Mouse (Mus musculus): Measurements from ENCODE around the gene Csrp1. TPM values are rescaled to one million over a fixed set of nuclear protein-coding genes. Genes with fewer than 3 reads are reported as not detected.

Csrp1 gene
- polyA plus RNA-seq, 1 experiment, result 390 TPM

DNA sequence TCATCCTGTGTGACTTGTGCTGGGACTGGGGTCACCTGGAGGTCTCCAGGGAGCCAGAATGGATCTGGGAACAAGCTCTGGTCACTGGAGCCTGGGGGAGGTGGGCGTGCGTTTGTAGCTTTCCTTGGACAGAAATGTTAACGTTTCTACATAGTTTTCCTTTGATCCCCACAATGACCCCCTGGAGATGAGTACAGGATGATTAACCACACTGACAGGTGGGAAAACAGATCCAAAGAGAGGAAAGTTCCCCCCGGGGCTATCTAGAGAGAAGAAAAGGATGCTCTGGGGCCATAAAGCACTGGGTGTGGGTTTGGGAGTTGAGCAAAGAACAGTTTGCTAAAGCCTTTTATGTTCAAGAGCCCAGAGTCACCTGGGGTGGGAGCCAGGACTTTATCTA lies 60.8 kb downstream of the Csrp1 start:
- DNase-seq, result no peak
- H3K27me3 ChIP-seq (ENCODE audit: control insufficient read depth, insufficient read depth, low read length), result no peaks in the 10 kb centered on the region
- H3K36me3 ChIP-seq (ENCODE audit: control insufficient read depth, insufficient read depth, low read length), result no peaks in the 10 kb centered on the region
- 86% methylated on average over 4 of the region's 4 CpGs for WGBS
- H3K4me3 ChIP-seq (ENCODE audit: control insufficient read depth, insufficient read depth, low read length), result no peak overlapping the region
- H3K4me1 ChIP-seq (replicated peaks; ENCODE audit: control insufficient read depth, insufficient read depth, low read length), result peaks cover 8% of the 10 kb centered on the region
- H3K27ac ChIP-seq (ENCODE audit: control insufficient read depth, insufficient read depth, low read length), result no peak overlapping the region
- TF ChIP-seq POLR2A (IDR thresholded peaks at IDR 0.05; ENCODE audit: control insufficient read depth, extremely low read depth, insufficient read depth, low read length, poor library complexity) (no peak), CTCF (IDR thresholded peaks at IDR 0.05; ENCODE audit: borderline replicate concordance, control insufficient read depth, extremely low read depth, insufficient read depth, low read length, poor library complexity) (no peak)

DNA sequence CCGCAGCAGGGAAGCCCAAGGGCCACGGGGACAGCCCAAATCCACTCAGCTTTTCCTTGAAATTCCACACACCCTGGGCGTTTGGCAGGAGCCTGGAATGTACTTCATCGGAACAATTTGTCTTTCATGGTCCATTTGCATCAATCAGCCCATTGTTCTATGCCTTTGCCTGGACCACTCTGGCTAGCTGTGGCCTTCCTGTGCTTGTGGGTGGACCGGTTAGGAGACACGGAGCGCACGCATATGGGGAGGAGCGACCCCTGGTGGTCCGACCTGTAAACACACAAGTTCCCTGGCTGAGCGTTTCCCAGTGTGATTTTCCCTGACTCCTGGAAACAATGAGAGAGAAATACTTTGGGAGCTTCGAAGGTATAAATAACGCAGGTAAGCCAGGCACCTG lies 61.4 kb downstream of the Csrp1 start:
- Histone ChIP-seq H3K4me1 (replicated peaks; ENCODE audit: control insufficient read depth, insufficient read depth, low read length) (peaks cover 8% of the 10 kb centered on the region), H3K4me3 (ENCODE audit: control insufficient read depth, insufficient read depth, low read length) (no peak overlapping the region), H3K27ac (ENCODE audit: control insufficient read depth, insufficient read depth, low read length) (no peak overlapping the region), H3K36me3 (ENCODE audit: control insufficient read depth, insufficient read depth, low read length) (no peaks in the 10 kb centered on the region), H3K27me3 (ENCODE audit: control insufficient read depth, insufficient read depth, low read length) (no peaks in the 10 kb centered on the region)
- TF ChIP-seq POLR2A (IDR thresholded peaks at IDR 0.05; ENCODE audit: control insufficient read depth, extremely low read depth, insufficient read depth, low read length, poor library complexity) (no peak), CTCF (IDR thresholded peaks at IDR 0.05; ENCODE audit: borderline replicate concordance, control insufficient read depth, extremely low read depth, insufficient read depth, low read length, poor library complexity) (peak; percentile 87; the same call in 1 of the 2 replicates)
- WGBS, result 22% methylated on average over 13 of the region's 13 CpGs
- peak; percentile 56 for DNase-seq

DNA sequence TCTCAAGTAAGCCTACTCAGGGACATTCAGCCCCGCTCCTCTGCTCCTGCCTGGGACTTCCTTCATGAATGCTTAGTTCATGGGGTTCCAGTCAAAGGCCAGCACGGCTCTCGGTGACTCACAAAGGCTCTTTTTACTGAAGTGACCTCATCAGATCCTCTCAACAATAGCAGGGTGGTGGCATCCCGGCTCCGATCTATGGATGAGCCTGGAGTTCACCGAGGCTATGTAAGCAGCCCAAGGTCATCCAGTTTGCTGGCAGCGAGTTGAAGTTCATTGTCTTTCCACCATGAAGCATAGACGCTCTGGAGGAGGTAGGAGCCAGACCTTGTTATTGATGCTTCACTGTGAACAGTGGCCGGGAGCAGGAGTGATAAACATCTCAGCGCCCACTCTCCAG lies 63.0 kb downstream of the Csrp1 start:
- H3K36me3 ChIP-seq (ENCODE audit: control insufficient read depth, insufficient read depth, low read length), result no peaks in the 10 kb centered on the region
- H3K27ac ChIP-seq (ENCODE audit: control insufficient read depth, insufficient read depth, low read length), result no peak overlapping the region
- TF ChIP-seq CTCF (IDR thresholded peaks at IDR 0.05; ENCODE audit: borderline replicate concordance, control insufficient read depth, extremely low read depth, insufficient read depth, low read length, poor library complexity) (no peak), POLR2A (IDR thresholded peaks at IDR 0.05; ENCODE audit: control insufficient read depth, extremely low read depth, insufficient read depth, low read length, poor library complexity) (no peak)
- H3K27me3 ChIP-seq (ENCODE audit: control insufficient read depth, insufficient read depth, low read length), result no peaks in the 10 kb centered on the region
- H3K4me1 ChIP-seq (replicated peaks; ENCODE audit: control insufficient read depth, insufficient read depth, low read length), result peaks cover 8% of the 10 kb centered on the region
- whole genome bisulfite sequencing, result 91% methylated on average over 10 of the region's 10 CpGs
- H3K4me3 ChIP-seq (ENCODE audit: control insufficient read depth, insufficient read depth, low read length), result no peak overlapping the region
- no peak for DNase-seq

DNA sequence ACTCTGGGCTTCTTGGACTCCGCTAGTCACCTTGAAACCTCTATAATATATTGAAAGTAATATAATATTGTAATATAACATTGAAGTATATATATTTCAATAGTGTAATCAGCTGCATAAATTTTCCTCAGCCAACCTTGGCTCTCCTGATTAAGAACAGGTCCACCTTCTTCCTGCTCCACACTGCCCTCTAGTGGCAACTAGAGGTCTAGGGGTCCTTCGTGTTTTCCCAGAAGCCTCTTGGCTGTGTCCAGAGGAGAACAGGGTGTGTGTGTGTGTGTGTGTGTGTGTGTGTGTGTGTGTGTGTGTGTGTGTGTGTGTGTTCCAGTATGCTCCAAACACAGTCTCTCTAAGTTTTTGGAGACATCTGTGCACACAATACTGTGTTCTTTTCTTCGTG lies 67.9 kb downstream of the Csrp1 start:
- Histone ChIP-seq H3K27ac (ENCODE audit: control insufficient read depth, insufficient read depth, low read length) (no peak overlapping the region), H3K27me3 (ENCODE audit: control insufficient read depth, insufficient read depth, low read length) (no peaks in the 10 kb centered on the region), H3K36me3 (ENCODE audit: control insufficient read depth, insufficient read depth, low read length) (no peaks in the 10 kb centered on the region), H3K4me3 (ENCODE audit: control insufficient read depth, insufficient read depth, low read length) (no peak overlapping the region), H3K4me1 (replicated peaks; ENCODE audit: control insufficient read depth, insufficient read depth, low read length) (peaks cover 6% of the 10 kb centered on the region)
- TF ChIP-seq CTCF (IDR thresholded peaks at IDR 0.05; ENCODE audit: borderline replicate concordance, control insufficient read depth, extremely low read depth, insufficient read depth, low read length, poor library complexity) (peak; percentile 24; the same call in 1 of the 2 replicates), POLR2A (IDR thresholded peaks at IDR 0.05; ENCODE audit: control insufficient read depth, extremely low read depth, insufficient read depth, low read length, poor library complexity) (no peak)
- 60% methylated on average over 3 of the region's 3 CpGs for WGBS
- peak; percentile 81 for DNase-seq

DNA sequence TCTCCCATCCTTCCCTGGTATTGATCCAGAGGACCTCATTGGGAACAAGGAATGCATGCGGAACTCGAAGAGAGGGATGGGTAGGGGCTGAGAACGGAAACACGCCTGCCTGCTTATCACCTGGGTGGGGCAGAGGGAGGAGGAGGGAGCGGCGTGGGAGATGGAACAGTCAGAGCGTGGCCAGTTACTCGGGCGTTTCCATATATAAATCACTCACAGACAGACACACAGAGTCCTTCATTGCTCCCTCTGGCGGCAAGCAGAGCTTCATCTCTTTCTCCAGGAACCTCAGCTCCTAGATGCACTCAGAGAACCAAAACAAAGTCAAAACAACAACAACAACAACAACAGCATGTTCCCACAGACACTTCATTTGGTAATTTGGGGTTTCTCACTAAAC lies 68.8 kb downstream of the Csrp1 start:
- H3K27me3 ChIP-seq (ENCODE audit: control insufficient read depth, insufficient read depth, low read length), result no peaks in the 10 kb centered on the region
- H3K4me1 ChIP-seq (replicated peaks; ENCODE audit: control insufficient read depth, insufficient read depth, low read length), result peaks cover 10% of the 10 kb centered on the region
- H3K4me3 ChIP-seq (ENCODE audit: control insufficient read depth, insufficient read depth, low read length), result no peak overlapping the region
- no peaks in the 10 kb centered on the region for H3K36me3 ChIP-seq (ENCODE audit: control insufficient read depth, insufficient read depth, low read length)
- TF ChIP-seq POLR2A (IDR thresholded peaks at IDR 0.05; ENCODE audit: control insufficient read depth, extremely low read depth, insufficient read depth, low read length, poor library complexity) (no peak), CTCF (IDR thresholded peaks at IDR 0.05; ENCODE audit: borderline replicate concordance, control insufficient read depth, extremely low read depth, insufficient read depth, low read length, poor library complexity) (no peak)
- DNase-seq, result peak; percentile 49
- H3K27ac ChIP-seq (ENCODE audit: control insufficient read depth, insufficient read depth, low read length), result no peak overlapping the region
- 25% methylated on average over 10 of the region's 10 CpGs for WGBS

DNA sequence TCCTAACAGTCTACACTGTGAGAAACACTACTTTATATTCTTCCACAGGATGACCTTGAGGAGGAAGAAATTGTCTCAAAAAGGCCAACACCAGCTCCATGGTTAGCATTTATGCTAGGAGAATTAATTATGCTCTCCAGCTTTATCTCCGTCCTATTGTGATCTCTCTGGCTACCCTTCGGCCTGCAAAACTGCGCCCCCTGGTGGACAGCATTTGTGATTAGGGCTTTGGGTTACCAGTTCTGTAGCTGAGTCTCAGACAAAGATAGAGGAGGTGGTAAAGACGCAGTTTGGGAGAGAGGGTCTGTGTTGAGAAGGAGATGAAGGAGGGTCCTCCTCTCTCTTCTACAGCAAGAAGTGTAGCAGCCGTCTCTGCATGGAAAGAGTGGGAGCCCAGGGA lies 70.0 kb downstream of the Csrp1 start:
- DNase-seq, result peak; percentile 76
- H3K27me3 ChIP-seq (ENCODE audit: control insufficient read depth, insufficient read depth, low read length), result no peaks in the 10 kb centered on the region
- TF ChIP-seq CTCF (IDR thresholded peaks at IDR 0.05; ENCODE audit: borderline replicate concordance, control insufficient read depth, extremely low read depth, insufficient read depth, low read length, poor library complexity) (no peak), POLR2A (IDR thresholded peaks at IDR 0.05; ENCODE audit: control insufficient read depth, extremely low read depth, insufficient read depth, low read length, poor library complexity) (no peak)
- H3K36me3 ChIP-seq (ENCODE audit: control insufficient read depth, insufficient read depth, low read length), result no peaks in the 10 kb centered on the region
- no peak overlapping the region for H3K27ac ChIP-seq (ENCODE audit: control insufficient read depth, insufficient read depth, low read length)
- WGBS, result 25% methylated on average over 5 of the region's 5 CpGs
- peaks cover 21% of the 10 kb centered on the region for H3K4me1 ChIP-seq (replicated peaks; ENCODE audit: control insufficient read depth, insufficient read depth, low read length)
- no peak overlapping the region for H3K4me3 ChIP-seq (ENCODE audit: control insufficient read depth, insufficient read depth, low read length)

All from thymus, adult 2 months (tissue).